In the genomic region with DNA sequence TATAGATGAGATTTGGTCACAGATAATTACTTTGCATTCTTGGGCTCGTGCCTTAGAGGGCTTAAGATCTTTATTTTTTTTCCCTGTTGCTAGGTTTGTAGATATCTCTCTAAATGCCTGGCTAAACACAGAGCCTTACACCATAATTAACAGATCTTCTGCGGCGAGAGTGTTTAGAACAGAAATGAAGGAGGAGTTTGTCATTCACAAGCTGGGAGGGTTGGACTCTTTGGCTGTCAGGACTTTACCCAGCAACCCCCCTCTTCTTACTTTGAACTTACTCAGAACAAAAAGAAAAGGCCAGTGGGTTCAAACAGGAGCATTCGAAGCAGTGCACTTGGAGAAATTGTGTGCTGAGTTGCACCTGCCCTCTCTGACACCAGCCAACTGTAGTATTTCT, we compare ENCODE assay signal across 14 mouse cellular contexts.
DNase-seq lines count a peak whose midpoint lies in the region; ATAC-seq lines count a peak whose summit lies in the region.
"Had no signal": no experiment of that assay in that cellular context is flagged by ENCODE, and none has a peak within 500 bp of the region (broad histone marks: within the 10 kb centered on the region; RNA-seq: fewer than 3 reads in every experiment).

No protein-coding gene starts in this region.

- no peak overlapping the region for H3K4me2 ChIP-seq in forebrain, embryonic 12.5 days
- H3K4me2 ChIP-seq: limb, embryonic 15.5 days; midbrain, embryonic 13.5 days had no signal

- peak; percentile 83 for ATAC-seq in forebrain, embryonic 12.5 days (ENCODE audit: low FRiP score)
- no peak for ATAC-seq in cerebellum, adult (ENCODE audit: insufficient number of reproducible peaks, low FRiP score, low TSS enrichment)
- ATAC-seq: liver, postnatal 0 days; midbrain, embryonic 13.5 days had no signal

- H3K27me3 ChIP-seq in forebrain, embryonic 12.5 days = peaks cover 11% of the 10 kb centered on the region; the same call in 1 of the 2 replicates
- H3K27me3 ChIP-seq: limb, embryonic 15.5 days; midbrain, embryonic 13.5 days had no signal

- 0 out of 2 replicates have a peak overlapping the region, but pooled peaks have one; percentile 22 for H3K27ac ChIP-seq in forebrain, embryonic 12.5 days
- H3K27ac ChIP-seq: limb, embryonic 15.5 days; midbrain, embryonic 13.5 days had no signal

- peaks cover 19% of the 10 kb centered on the region for H3K4me1 ChIP-seq in forebrain, embryonic 12.5 days

- 11% methylated on average over 4 of the region's 4 CpGs for WGBS in forebrain, embryonic 12.5 days

- no peak overlapping the region for H3K9ac ChIP-seq in forebrain, embryonic 12.5 days
- H3K9ac ChIP-seq: limb, embryonic 15.5 days; liver, postnatal 0 days; midbrain, embryonic 13.5 days had no signal

- H3K4me3 ChIP-seq in forebrain, embryonic 12.5 days (replicated peaks) = no peak overlapping the region
- H3K4me3 ChIP-seq: limb, embryonic 15.5 days; midbrain, embryonic 13.5 days had no signal

- no peaks in the 10 kb centered on the region for H3K36me3 ChIP-seq in forebrain, embryonic 12.5 days (replicated peaks)
- H3K36me3 ChIP-seq: limb, embryonic 15.5 days; midbrain, embryonic 13.5 days had no signal

- peak; percentile 39 for DNase-seq in embryo, embryonic 10.5 days (ENCODE audit: low spot score)
- DNase-seq in embryo, embryonic 9.5 days (ENCODE audit: extremely low spot score) = no peak
- peak; percentile 8 to 39 for DNase-seq in kidney, adult 8-10 months
- DNase-seq in kidney, postnatal 10 days = no peak
- DNase-seq in kidney, postnatal 36 days = peak; percentile 22 to 51
- DNase-seq in cerebellum, postnatal 36 days = no peak
- DNase-seq: cerebellum, adult 11-12 months; heart, postnatal 14 days; liver, postnatal 0 days; lung, postnatal 4 days had no signal

- H3K9me3 ChIP-seq in forebrain, embryonic 12.5 days = no peaks in the 10 kb centered on the region
- H3K9me3 ChIP-seq: limb, embryonic 15.5 days; midbrain, embryonic 13.5 days had no signal

Comparison
In these comparisons a context has a peak if more than half of its experiments do, and no peak if none do; other contexts are left out.
1. DNase-seq: peak in embryo, embryonic 10.5 days (single experiment), kidney, adult 8-10 months (2 of 2) and kidney, postnatal 36 days (2 of 2); none in embryo, embryonic 9.5 days (single experiment), kidney, postnatal 10 days (single experiment) and cerebellum, postnatal 36 days (0 of 2).